Mouse (Mus musculus) cortical plate, adult 2 months (tissue): ENCODE data around the gene Cfap46. TPM values are rescaled to one million over a fixed set of nuclear protein-coding genes. Genes with fewer than 3 reads are reported as not detected.
"Not testable (repeated sequence)": the region's sequence is repeated elsewhere in the genome, so short reads cannot be mapped to it uniquely, and the experiment has no call there.

Experiments
- H3K27ac ChIP-seq: fragments of 200-500 bp; 2 replicates; pipeline ENCODE4 v1.5.1; 2012; ENCODE audit warnings: low read length, control low read depth, inconsistent platforms; ENCODE audit not compliant: insufficient read depth
- H3K4me1 ChIP-seq: fragments of 200-500 bp; 2 replicates; pipeline ENCODE4 v1.6.1; 2011; ENCODE audit warnings: low read length; ENCODE audit not compliant: control insufficient read depth, insufficient read depth
- H3K4me3 ChIP-seq: fragments of 200-500 bp; 2 replicates; pipeline ENCODE4 v1.5.1; 2011; ENCODE audit warnings: mild to moderate bottlenecking, low read length, control low read depth; ENCODE audit not compliant: insufficient read depth
- CTCF ChIP-seq: fragments of 200-500 bp; IDR thresholded peaks from 2 replicates; pipeline ENCODE4 v1.5.1; 2011; ENCODE audit warnings: mild to moderate bottlenecking, control low read depth, low read length; ENCODE audit not compliant: insufficient read depth; ENCODE audit errors: extremely low read depth
- POLR2A ChIP-seq: fragments of 200-500 bp; IDR thresholded peaks from 2 replicates; pipeline ENCODE4 v1.6.1; 2011; ENCODE audit warnings: mild to moderate bottlenecking, low read length, control low read depth; ENCODE audit not compliant: insufficient read depth; ENCODE audit errors: extremely low read depth
- polyA plus RNA-seq: library from polyadenylated mRNA; depleted of rRNA; stranded (reverse); fragments of >200 nt; gene quantifications from 2 replicates; pipeline ENCODE4 v1.2.3, GENCODE M21; 2012

Cfap46 gene
- polyA plus RNA-seq, 1 experiment: 5.0 TPM

GRCm38 (mm10) chr7:139666871-139667270, 16.7 kb downstream of the Cfap46 start:
- Histone ChIP-seq H3K27ac (no peak overlapping the region), H3K4me1 (no peaks in the 10 kb centered on the region), H3K4me3 (no peak overlapping the region)
- TF ChIP-seq CTCF (no peak), POLR2A (no peak)

- Histone ChIP-seq H3K4me3 (no peak overlapping the region), H3K4me1 (no peaks in the 10 kb centered on the region), H3K27ac (no peak overlapping the region)
- no peak for TF ChIP-seq POLR2A
- TF ChIP-seq CTCF: no peak
These were observed 20.3 kb downstream of the Cfap46 start for GRCm38 (mm10) chr7:139663318-139663717.

DNA sequence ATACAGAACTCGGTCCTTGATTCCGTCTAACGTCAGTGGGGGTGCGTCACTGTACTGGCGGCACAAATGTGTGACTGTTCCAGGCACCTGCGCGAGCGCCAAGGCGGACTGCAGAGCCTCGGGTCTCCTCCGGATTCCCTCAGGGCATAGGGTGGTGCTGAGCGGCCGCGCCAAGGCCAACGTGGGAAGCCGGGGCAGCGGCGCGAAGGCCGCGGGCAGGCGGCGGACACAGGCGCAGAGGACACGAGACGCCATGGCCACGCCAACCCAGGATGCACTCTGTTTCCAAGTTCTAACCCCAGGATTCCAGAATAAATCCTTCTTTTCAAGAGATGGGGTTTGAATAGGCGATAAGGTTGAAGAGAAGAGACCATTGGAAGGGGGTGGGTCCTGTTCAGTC, 23.7 kb downstream of the Cfap46 start:
- H3K27ac ChIP-seq, H3K4me1 ChIP-seq, H3K4me3 ChIP-seq: not testable (repeated sequence)

GRCm38 (mm10) chr7:139649698-139650097, 33.9 kb downstream of the Cfap46 start:
- Histone ChIP-seq H3K4me3 (no peak overlapping the region), H3K27ac (no peak overlapping the region), H3K4me1 (no peaks in the 10 kb centered on the region)
- TF ChIP-seq CTCF: no peak
- no peak for TF ChIP-seq POLR2A

DNA sequence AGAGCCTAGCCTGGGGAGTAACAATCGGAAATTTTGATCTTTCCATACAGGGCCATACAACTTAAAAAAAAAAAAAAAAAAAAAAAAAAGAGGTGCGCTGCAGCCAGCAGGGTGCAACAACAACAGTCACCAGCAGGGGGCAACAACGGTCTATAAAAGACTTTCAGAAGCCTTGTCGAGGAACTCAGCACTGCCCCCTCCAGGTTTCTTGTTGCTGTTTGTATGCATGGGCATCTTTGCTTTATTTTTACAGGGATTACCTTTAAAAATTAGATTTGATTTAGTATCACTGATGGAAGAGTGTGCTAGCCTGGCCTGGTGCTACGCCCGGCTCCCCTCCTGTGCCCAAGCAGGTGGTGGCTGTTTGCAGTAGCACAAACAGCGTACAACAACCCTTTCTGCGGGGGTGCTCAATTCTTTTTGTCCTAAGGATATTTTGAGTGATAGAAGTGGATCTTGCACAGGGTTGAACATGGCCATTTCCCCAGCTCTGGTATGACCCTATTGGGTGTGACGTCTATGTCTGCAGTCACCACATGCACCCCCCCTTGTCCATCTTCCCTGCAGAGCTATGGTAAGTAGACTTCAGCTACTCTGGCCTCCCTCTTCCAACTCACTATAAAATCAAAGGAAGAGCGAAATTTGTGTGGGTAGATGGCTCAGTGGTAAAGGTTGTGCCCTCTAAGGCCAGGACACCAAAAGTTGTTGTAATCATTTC, 35.4 kb downstream of the Cfap46 start:
- Histone ChIP-seq H3K4me3 (no peak overlapping the region), H3K27ac (no peak overlapping the region), H3K4me1 (no peaks in the 10 kb centered on the region)
- TF ChIP-seq CTCF: peak; percentile 98
- no peak for TF ChIP-seq POLR2A

- TF ChIP-seq CTCF (no peak), POLR2A (no peak)
- no peaks in the 10 kb centered on the region for H3K4me1 ChIP-seq
- no peak overlapping the region for H3K27ac ChIP-seq
- H3K4me3 ChIP-seq: no peak overlapping the region
These were observed 50.2 kb downstream of the Cfap46 start for GRCm38 (mm10) chr7:139633393-139633792.

- TF ChIP-seq POLR2A (no peak), CTCF (no peak)
- no peak overlapping the region for H3K27ac ChIP-seq
- H3K4me1 ChIP-seq: no peaks in the 10 kb centered on the region
- H3K4me3 ChIP-seq: no peak overlapping the region
These were observed 58.5 kb downstream of the Cfap46 start for GRCm38 (mm10) chr7:139625156-139625555.

DNA sequence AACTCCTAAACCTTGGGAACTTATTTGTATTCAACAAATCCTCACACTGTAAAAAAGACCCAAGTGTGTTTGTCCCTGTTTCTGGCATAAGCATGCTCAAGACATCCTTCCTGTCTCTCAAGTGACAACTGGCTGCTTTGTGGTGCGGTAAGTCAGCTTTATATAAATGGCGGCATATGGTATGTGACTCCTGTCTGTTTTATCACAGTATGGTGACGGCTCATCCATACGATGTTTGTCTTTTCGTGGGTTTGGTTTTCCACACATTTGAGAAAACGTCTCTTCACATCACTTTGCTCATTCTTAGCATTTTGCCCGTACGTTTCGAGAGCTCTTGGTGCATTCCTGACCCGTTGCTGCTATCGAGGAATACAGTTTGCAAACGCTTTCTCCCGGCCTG, 61.0 kb downstream of the Cfap46 start:
- TF ChIP-seq CTCF (no peak), POLR2A (no peak)
- no peaks in the 10 kb centered on the region for H3K4me1 ChIP-seq
- H3K27ac ChIP-seq: no peak overlapping the region
- no peak overlapping the region for H3K4me3 ChIP-seq

DNA sequence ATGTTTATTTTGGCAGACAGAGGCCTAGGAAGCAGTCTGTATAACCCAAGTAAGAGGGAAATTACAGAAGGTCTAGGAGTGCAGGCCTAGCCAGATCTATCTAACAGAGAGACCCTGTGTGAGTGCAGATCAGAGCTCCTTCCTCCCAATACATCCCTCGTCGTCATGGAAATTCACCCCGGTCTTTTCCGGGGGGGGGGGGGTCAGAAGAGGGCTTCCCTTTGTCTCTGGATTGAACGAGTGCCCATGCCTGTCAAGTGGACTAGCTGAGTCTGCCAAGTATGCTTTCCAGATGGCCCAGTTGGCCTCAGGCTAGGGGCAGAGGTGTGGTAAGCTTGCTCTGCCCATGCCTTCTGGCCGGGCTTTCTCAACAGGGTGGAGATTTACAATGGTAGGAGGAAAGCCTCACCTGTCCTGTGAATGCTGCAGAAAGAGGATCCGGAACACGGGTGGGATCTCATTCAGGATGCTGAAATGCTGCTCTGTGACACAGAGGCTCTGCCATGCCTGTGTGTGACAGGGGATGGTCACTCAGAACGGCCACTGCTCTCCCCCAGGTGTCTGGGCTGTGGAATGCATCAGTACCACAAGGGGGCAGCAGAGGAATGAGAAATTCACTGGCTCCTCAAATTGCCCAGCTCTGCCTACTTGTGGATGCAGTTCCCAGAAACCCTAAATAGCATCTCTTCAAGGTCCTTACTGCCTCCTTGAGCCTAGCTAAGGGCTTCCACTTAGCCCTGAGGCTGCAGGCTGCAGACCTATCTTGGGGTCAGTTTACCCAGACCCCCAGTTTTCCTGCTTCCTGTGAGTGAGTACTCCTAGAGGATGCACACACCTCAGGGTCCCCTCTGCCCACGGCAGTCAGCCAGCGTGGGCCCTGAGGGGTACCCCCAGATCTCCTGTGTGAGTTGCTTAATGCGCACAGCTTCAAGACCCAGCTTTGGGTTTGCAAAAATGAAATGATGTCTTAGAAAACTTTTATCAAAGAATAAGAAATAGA, 67.5 kb downstream of the Cfap46 start:
- Histone ChIP-seq H3K4me3 (0 out of 2 replicates have a peak overlapping the region, but pooled peaks have one; percentile 0), H3K4me1 (no peaks in the 10 kb centered on the region; the same call in 1 of the 2 replicates), H3K27ac (no peak overlapping the region)
- TF ChIP-seq POLR2A: no peak
- peak; percentile 92 for TF ChIP-seq CTCF

- Histone ChIP-seq H3K4me1 (no peaks in the 10 kb centered on the region; the same call in 1 of the 2 replicates), H3K27ac (no peak overlapping the region), H3K4me3 (no peak overlapping the region)
- TF ChIP-seq CTCF (no peak), POLR2A (no peak)
These were observed 73.3 kb downstream of the Cfap46 start for GRCm38 (mm10) chr7:139610328-139610727.
